Mouse (Mus musculus): ENCODE measurements around the gene Nptxr.
"Not testable (repeated sequence)": the region's sequence is repeated elsewhere in the genome, so short reads cannot be mapped to it uniquely, and the experiment has no call there.

Gene Nptxr

GRCm38 (mm10) chr15:79822265-79823199 is 18.0 kb upstream of the Nptxr start:
- no peak for DNase-seq

GRCm38 (mm10) chr15:79818325-79818724 is 13.8 kb upstream of the Nptxr start:
- DNase-seq = no peak

- no peak for DNase-seq
Measured at GRCm38 (mm10) chr15:79813666-79814258, 9.2 kb upstream of the Nptxr start.

DNA sequence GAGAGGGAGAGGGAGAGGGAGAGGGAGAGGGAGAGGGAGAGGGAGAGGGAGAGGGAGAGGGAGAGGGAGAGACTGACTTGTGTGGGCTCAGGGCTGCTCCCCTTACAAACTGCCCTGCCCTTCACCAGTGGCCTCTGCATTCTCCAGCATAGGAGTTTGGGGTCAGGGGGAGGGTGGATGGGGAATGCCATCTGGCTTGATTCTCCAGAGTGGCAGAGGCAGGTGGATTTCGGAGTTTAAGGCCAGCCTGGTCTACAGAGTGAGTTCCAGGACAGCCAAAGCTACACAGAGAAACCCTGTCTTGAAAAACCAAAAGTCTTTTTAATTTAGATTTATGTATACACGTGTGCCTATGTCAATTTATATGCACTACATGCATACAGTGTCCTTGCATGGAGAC is 8.3 kb upstream of the Nptxr start:
- not testable (repeated sequence) for DNase-seq

- DNase-seq = no peak
Measured at GRCm38 (mm10) chr15:79810997-79811396, 6.4 kb upstream of the Nptxr start.

- DNase-seq = no peak
Measured at GRCm38 (mm10) chr15:79810061-79810460, 5.5 kb upstream of the Nptxr start.

DNA sequence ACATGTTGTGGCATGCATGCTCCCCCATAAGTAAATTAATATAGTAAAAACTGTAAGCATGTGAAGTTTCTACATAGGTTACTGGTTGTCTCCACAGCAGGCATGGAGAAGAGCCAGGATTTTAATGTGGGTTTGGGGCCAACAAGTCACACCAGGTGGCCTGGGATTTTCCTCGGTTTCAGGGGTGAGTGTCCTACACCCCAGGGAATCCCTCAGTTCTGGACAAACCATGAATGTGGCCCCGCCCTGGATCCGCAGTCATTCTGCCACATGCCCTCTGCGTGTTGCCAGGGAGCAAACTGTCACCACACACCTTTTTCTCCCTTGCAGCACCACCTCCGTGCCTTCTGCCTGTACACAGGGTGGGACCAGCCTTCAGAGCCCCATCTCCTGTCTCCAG is 4.1 kb upstream of the Nptxr start:
- no peak for DNase-seq

- DNase-seq = peak; percentile 34
Measured at GRCm38 (mm10) chr15:79808114-79808513, 3.5 kb upstream of the Nptxr start.

GRCm38 (mm10) chr15:79807050-79807449 is 2.5 kb upstream of the Nptxr start:
- no peak for DNase-seq

DNA sequence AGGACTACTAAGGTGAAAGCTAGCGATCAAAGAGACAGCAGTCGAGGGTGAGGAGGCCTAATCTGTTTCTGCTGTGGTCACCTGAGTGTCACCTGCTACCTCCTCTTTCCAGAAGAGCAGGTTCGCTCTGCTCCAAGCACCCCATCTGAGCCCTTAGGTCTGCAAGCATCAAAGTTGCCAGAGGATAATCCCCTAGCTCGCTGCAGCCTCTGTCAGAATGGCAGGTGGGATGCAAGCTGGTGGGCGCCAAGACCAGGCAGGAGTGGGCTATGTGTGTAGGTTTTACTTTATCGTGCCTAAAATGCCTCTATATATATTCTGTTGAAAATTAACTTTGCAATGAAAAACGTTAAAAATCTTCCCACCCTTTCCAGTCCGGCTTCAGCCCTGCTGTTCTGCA is 680 bp upstream of the Nptxr start:
- no peak for DNase-seq

DNA sequence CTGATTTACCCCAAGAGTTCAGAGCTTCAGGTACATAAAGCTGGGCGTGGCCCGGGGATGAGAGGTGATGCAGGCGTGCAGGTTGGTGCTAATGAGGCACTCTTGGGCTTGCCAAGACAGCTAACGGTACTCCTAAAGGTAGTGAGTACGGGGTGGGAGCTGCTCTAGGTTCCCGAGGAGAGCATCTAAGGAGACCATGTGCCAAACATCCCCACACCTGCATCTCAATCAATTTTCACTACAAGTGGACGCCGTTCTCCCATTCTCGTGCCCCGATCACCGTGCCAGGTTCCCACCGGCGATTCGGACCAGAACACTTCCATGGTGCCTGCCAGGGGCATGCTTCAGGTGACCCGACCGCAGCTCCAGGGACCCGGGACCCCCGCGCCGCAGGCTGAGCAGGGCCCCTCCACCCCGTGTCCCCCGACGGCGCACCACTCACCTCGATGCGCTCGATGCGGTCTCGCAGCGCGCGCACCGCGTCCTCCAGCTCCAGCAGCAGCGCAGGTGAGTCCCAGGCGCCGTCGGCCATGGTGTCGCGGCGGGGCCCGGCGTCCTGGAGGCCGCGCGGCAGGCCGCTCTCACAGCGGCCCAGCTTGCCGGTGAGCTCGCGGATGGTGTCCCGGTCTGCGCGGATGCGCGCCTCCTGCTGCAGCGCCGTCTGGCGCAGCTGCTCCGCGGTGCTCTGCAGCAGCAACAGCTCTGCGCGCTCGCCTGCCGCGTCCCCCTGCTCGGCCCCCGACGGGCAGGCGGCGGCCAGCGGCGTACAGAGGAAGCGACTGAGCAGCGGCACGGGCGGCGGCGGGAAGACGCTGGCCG is 824 bp downstream of the Nptxr start:
- peak; percentile 35 for DNase-seq

DNA sequence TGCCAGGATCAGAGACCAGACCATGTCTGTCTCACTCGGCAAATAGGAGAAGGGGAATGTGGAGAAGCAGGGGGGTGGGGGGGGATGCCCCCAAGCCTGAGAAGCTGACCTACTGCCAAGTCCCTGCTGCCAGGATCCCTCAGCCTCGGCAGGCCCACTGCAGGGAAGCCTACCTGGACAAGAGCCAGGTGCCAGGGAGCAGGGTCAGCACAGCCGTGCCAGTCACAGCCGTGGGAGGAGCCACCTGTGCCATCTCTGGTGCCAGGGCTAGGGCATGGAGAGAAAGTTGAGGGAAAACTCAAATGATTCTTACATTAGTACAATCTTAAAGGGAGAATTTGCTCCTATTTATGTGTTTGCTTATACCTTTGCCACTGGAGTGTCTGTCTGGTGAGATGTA is 2.3 kb downstream of the Nptxr start:
- DNase-seq = no peak

GRCm38 (mm10) chr15:79801646-79802045 is 2.9 kb downstream of the Nptxr start:
- DNase-seq = no peak

- DNase-seq = no peak
Measured at GRCm38 (mm10) chr15:79800701-79801100, 3.9 kb downstream of the Nptxr start.

DNA sequence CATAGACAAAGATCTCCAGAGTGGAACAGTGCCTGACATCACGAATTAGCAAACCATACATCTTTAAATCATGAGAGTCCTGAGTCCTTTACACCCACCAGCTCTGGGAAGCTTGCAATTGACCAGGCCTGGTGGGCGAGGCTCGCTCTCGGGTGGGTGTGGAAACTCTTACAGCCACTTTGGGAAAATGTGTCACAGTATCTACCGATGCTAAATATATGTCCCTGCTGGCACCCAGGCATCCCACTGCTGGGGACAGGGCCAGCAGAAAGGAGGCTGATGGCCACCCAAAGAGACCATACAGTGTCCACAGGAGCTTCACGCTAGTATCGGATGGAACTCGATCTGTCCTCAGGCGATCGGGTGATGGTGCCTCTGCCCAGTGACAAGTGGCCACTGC is 6.0 kb downstream of the Nptxr start:
- DNase-seq = no peak

- no peak for DNase-seq
Measured at GRCm38 (mm10) chr15:79797680-79798079, 6.9 kb downstream of the Nptxr start.

- DNase-seq = no peak
Measured at GRCm38 (mm10) chr15:79797096-79797495, 7.5 kb downstream of the Nptxr start.

GRCm38 (mm10) chr15:79796256-79796655 is 8.3 kb downstream of the Nptxr start:
- DNase-seq = no peak

GRCm38 (mm10) chr15:79794173-79794572 is 10.4 kb downstream of the Nptxr start:
- no peak for DNase-seq

DNA sequence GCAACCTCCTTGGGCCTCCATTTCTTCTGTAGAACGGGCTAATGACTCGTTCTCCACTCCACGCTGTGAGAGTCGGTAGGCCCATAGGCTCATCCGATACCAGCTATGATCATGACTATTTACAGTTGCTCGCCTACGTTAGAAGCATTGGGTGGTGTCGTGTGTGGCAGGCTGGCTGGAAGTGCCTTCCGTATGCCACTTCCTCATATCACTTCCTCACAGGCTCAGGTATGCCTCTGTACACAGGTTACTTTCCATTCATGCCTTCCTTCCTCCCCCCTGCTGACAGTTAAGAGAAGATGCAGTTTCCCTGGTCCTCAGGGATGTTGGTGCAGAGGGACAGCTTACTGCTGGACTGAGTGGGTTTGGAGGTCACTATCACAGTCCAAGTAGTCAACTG is 11.5 kb downstream of the Nptxr start:
- DNase-seq = no peak

DNA sequence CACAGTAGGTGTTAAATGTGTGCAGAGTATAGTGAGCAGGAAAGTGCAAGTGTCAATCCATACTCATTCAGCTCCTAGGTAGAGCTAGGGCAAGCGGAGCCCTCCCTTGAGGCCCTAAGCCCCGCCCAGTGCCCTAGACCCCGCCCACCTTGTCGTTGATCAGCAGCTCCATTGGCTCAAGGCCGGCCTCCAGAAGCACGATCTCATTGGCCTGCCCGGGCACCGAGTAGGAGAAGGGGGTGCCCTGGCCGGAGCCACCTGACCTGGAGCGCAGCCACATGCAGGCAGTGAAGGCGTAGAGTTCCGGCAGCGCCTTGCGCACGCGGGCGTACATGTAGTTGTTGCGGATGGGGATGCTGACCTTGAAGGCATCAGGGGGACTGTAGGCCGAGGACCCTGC is 12.1 kb downstream of the Nptxr start:
- DNase-seq = no peak

DNA sequence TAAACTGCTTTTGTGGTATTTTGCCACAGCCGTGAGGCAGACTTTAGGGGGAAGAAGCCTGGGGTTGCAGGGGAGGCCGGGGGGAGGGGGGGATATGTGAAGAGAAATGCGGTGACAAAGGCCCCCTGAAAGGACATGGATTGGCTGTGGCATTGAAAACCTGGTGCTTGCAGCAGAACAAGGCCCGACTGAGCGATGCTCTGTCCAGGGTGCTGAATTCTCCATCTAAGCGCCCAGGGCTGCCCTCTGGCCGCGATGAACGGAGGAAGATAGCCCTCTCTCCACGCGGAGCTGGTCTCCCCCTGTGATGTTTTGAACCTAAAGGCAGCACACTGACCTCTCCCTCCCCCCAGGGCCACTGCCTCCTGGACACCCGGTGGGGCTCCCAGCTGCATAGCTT is 13.1 kb downstream of the Nptxr start:
- peak; percentile 49 for DNase-seq

DNA sequence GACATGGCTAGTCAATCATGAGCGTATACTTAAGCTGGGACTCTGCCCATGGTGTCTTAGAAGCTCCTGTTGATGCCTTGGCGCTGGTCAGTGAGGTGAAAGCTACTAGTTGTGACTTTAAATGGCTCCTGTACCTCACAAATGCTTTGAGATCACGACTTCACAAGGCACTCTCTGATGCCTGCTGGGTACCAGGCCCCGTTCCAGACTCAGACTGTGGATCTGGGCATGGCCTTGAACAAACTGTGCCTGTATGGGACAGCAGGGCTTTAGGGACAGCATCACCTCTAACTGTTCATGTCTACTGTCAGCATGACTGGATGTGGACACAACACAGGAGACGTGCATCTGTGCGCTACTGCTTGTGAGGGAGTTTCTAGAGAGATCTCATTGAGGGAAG is 13.7 kb downstream of the Nptxr start:
- no peak for DNase-seq

GRCm38 (mm10) chr15:79790111-79790510 is 14.5 kb downstream of the Nptxr start:
- DNase-seq = no peak
